Mouse (Mus musculus): ENCODE measurements at regions not wholly inside any gene's neighbourhood (a gene's known extent, or its start where the extent isn't known, plus 50 kb on each side); places are given as distances from the start of the nearest gene placed in this dataset.

DNA sequence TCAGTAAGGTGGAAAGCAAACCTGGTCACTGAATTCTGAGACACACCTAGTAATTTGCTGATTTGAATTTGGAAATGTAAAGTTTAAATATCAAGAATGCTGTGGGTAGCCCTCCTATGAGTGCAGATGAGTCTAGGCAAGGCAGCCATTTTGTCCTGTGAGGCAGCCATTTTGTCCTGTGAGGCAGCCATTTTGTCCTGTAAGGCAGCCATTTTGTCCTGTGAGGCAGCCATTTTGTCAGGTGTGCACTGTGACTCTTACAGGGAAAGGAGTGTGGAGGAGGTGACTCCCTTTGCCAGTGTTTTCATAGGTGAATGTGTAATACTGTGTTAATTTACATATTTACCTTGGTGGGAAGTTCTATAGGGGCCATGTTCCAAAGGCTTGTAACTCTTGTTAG lies 241.5 kb downstream of the Adra2a start:
- no peak for TF ChIP-seq CTCF (IDR thresholded peaks at IDR 0.05; ENCODE audit: extremely low read depth, insufficient read depth, low read length)
- TF ChIP-seq POLR2A (IDR thresholded peaks at IDR 0.05; ENCODE audit: extremely low read depth, insufficient read depth, low read length), result no peak
